Mouse (Mus musculus): ENCODE measurements around the gene Ralgps2.

- TF ChIP-seq POLR2A (IDR thresholded peaks at IDR 0.05; ENCODE audit: control insufficient read depth, low read depth, low read length) (no peak), CTCF (IDR thresholded peaks at IDR 0.05; ENCODE audit: control insufficient read depth, insufficient read depth, insufficient replicate concordance, low read depth, low read length) (no peak)
These were observed 7.2 kb downstream of the Ralgps2 start for GRCm38 (mm10) chr1:156932036-156932774.
